Mouse (Mus musculus): ENCODE measurements at regions not wholly inside any gene's neighbourhood (a gene's known extent, or its start where the extent isn't known, plus 50 kb on each side); places are given as distances from the start of the nearest gene placed in this dataset.
A peak's percentile ranks its signal among the peaks of the same experiment; 100 is the strongest.

DNA sequence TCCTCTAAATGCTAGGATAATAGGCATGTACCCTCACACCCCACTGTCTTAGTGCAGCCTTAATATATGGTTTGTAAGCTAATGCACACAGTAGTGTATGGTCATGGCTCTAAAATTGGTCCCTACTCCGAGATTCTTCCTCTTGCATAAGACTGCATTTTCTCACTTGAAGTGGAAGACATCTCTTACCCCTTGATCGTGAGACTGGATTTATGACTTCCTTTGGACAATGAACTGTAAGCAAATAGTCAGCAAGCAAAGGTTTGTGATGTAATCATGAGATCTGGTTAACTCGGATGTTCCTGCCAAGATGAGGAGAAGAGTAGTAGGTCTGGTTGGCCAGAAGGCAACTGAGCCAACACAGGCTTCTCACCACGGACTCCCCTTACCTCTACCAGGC lies 344.3 kb downstream of the Bcor start:
- H3K4me3 ChIP-seq (ENCODE audit: insufficient read depth, low read depth, low read length) = no peak overlapping the region
- DNase-seq = peak; percentile 22
- no peak overlapping the region for H3K27ac ChIP-seq (ENCODE audit: insufficient read depth, low read depth, low read length)
- TF ChIP-seq POLR2A (IDR thresholded peaks at IDR 0.05; ENCODE audit: low read depth, low read length) = no peak
- TF ChIP-seq CTCF (conservative IDR thresholded peaks at IDR 0.05; ENCODE audit: insufficient read depth, insufficient read length, low read depth, low read length) = no peak
- H3K27me3 ChIP-seq (replicated peaks; ENCODE audit: control insufficient read depth, insufficient read depth, low read length) = no peaks in the 10 kb centered on the region
- no peaks in the 10 kb centered on the region for H3K4me1 ChIP-seq (ENCODE audit: control insufficient read depth, insufficient read depth, low read length)
- 42% methylated on average over 4 of the region's 4 CpGs for WGBS
- no peaks in the 10 kb centered on the region for H3K36me3 ChIP-seq (ENCODE audit: control insufficient read depth, insufficient read depth, low read length)

- Histone ChIP-seq H3K4me1 (ENCODE audit: control insufficient read depth, insufficient read depth, low read length) (no peaks in the 10 kb centered on the region), H3K4me3 (ENCODE audit: insufficient read depth, low read depth, low read length) (no peak overlapping the region), H3K36me3 (ENCODE audit: control insufficient read depth, insufficient read depth, low read length) (no peaks in the 10 kb centered on the region), H3K27ac (ENCODE audit: insufficient read depth, low read depth, low read length) (no peak overlapping the region), H3K27me3 (replicated peaks; ENCODE audit: control insufficient read depth, insufficient read depth, low read length) (no peaks in the 10 kb centered on the region)
- 90% methylated on average over 3 of the region's 3 CpGs for WGBS
- DNase-seq = no peak
- TF ChIP-seq POLR2A (IDR thresholded peaks at IDR 0.05; ENCODE audit: low read depth, low read length) = no peak
- TF ChIP-seq CTCF (conservative IDR thresholded peaks at IDR 0.05; ENCODE audit: insufficient read depth, insufficient read length, low read depth, low read length) = no peak
Measured at GRCm38 (mm10) chrX:11818634-11819033, 341.5 kb downstream of the Bcor start.

GRCm38 (mm10) chrX:11821165-11821564 lies 339.0 kb downstream of the Bcor start:
- DNase-seq = no peak
- Histone ChIP-seq H3K36me3 (ENCODE audit: control insufficient read depth, insufficient read depth, low read length) (no peaks in the 10 kb centered on the region), H3K4me1 (ENCODE audit: control insufficient read depth, insufficient read depth, low read length) (no peaks in the 10 kb centered on the region), H3K4me3 (ENCODE audit: insufficient read depth, low read depth, low read length) (no peak overlapping the region), H3K27me3 (replicated peaks; ENCODE audit: control insufficient read depth, insufficient read depth, low read length) (no peaks in the 10 kb centered on the region), H3K27ac (ENCODE audit: insufficient read depth, low read depth, low read length) (no peak overlapping the region)
- TF ChIP-seq CTCF (conservative IDR thresholded peaks at IDR 0.05; ENCODE audit: insufficient read depth, insufficient read length, low read depth, low read length) (no peak), POLR2A (IDR thresholded peaks at IDR 0.05; ENCODE audit: low read depth, low read length) (no peak)
- WGBS = 30% methylated on average over 2 of the region's 2 CpGs

DNA sequence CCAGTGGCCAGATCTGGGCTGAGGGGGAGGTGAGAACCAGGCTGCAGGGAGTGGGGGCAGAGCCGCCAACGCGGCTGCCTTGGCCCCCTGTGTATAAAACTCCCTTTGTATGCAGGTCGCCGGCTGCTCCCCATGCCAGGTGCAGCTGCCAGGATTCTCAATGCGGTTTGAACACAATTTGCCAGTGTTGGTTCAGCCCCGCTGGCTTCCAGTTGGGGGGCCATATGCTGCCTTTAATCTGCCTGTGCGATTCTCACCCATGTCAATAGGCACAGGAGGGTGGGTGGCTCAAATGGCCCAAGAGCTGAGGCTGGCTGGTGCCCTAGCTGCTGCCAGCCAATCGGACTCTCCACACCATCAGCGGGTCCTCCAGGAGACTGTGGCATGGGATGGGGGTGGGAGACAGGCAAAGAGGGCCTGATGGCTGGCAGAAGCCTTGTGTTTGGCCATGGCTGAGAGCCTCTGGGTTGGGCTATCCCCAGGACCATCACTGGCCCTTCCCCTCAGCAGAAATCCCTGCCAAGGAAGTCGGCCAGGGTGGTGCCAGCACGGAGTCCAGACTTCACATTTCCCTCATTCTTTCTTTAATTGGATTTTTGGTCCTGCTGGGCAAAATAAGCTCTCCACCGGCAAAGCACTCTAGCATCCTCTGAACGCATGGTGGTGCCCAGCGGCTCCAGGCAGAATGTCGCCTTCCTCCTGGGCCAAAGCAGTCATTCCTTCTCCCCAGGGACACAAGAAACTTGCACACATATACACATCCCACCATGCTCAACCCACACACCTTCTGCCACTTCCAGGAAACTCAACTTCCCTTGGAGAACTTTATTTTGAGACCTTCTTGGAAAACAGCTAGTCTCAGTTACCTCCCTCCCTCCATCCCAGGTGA lies 338.0 kb downstream of the Bcor start:
- H3K36me3 ChIP-seq (ENCODE audit: control insufficient read depth, insufficient read depth, low read length) = no peaks in the 10 kb centered on the region
- H3K27me3 ChIP-seq (replicated peaks; ENCODE audit: control insufficient read depth, insufficient read depth, low read length) = no peaks in the 10 kb centered on the region
- 61% methylated on average over 16 of the region's 16 CpGs for WGBS
- H3K4me1 ChIP-seq (ENCODE audit: control insufficient read depth, insufficient read depth, low read length) = no peaks in the 10 kb centered on the region
- no peak for DNase-seq
- H3K27ac ChIP-seq (ENCODE audit: insufficient read depth, low read depth, low read length) = no peak overlapping the region
- TF ChIP-seq CTCF (conservative IDR thresholded peaks at IDR 0.05; ENCODE audit: insufficient read depth, insufficient read length, low read depth, low read length) (no peak), POLR2A (IDR thresholded peaks at IDR 0.05; ENCODE audit: low read depth, low read length) (no peak)
- H3K4me3 ChIP-seq (ENCODE audit: insufficient read depth, low read depth, low read length) = no peak overlapping the region

DNA sequence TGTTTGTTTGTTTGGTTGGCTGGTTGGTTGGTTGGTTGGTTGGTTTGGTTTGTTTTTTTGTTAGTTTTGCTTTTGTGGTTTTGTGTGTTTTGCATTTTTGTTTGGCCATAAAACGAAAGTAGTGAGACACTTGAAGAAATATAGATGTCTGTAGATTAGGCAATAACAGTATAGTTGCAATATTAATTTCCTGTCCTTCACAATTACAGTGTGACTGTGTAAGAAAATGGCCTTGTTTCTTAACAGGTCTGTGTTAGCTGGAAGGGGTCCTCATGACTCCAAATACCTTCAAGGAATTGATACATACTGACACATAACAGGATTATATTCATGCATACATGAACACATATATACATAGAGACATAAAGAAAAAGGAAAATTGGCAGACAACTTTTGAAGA lies 334.2 kb downstream of the Bcor start:
- DNase-seq = no peak
- Histone ChIP-seq H3K27ac (ENCODE audit: insufficient read depth, low read depth, low read length) (no peak overlapping the region), H3K4me1 (ENCODE audit: control insufficient read depth, insufficient read depth, low read length) (no peaks in the 10 kb centered on the region), H3K4me3 (ENCODE audit: insufficient read depth, low read depth, low read length) (no peak overlapping the region), H3K36me3 (ENCODE audit: control insufficient read depth, insufficient read depth, low read length) (no peaks in the 10 kb centered on the region), H3K27me3 (replicated peaks; ENCODE audit: control insufficient read depth, insufficient read depth, low read length) (no peaks in the 10 kb centered on the region)
- WGBS = 84% methylated on average over 1 of the region's 1 CpGs
- TF ChIP-seq POLR2A (IDR thresholded peaks at IDR 0.05; ENCODE audit: low read depth, low read length) (no peak), CTCF (conservative IDR thresholded peaks at IDR 0.05; ENCODE audit: insufficient read depth, insufficient read length, low read depth, low read length) (no peak)

DNA sequence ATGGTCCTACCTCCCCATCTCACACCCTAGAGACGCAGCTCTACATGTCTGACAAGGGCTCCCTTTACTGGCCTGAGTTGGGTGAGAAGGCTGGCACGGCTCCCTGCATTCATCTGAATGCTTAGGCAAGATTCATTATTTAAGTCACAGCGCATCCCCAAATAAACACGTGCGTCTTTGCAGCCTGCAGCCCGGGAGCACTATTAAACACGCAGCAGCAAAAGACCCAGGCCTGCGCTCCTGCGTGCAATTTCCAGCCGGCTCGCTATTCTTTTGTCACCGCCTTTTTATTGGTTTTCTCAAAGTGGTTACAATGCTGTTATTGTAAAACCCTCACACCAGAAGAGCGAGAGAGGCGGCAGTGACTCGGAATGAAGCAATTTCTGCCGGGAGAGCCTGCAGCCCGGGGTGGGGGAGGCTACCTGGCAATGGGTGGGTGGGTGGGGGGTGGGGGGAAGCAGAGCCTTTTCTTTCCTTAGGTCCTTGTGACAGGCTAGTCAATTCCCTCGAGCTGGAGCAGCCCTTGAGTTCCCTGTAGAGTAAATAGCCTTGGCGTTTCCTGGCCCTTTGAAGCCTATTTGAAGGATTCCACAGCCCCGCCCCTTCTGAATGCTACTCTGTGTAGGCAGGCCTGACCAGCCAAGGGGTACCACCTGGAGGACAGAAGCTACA lies 333.3 kb downstream of the Bcor start:
- H3K36me3 ChIP-seq (ENCODE audit: control insufficient read depth, insufficient read depth, low read length) = no peaks in the 10 kb centered on the region
- no peaks in the 10 kb centered on the region for H3K27me3 ChIP-seq (replicated peaks; ENCODE audit: control insufficient read depth, insufficient read depth, low read length)
- no peak overlapping the region for H3K4me3 ChIP-seq (ENCODE audit: insufficient read depth, low read depth, low read length)
- TF ChIP-seq CTCF (conservative IDR thresholded peaks at IDR 0.05; ENCODE audit: insufficient read depth, insufficient read length, low read depth, low read length) (no peak), POLR2A (IDR thresholded peaks at IDR 0.05; ENCODE audit: low read depth, low read length) (no peak)
- no peak for DNase-seq
- 27% methylated on average over 20 of the region's 20 CpGs for WGBS
- H3K27ac ChIP-seq (ENCODE audit: insufficient read depth, low read depth, low read length) = no peak overlapping the region
- H3K4me1 ChIP-seq (ENCODE audit: control insufficient read depth, insufficient read depth, low read length) = no peaks in the 10 kb centered on the region

DNA sequence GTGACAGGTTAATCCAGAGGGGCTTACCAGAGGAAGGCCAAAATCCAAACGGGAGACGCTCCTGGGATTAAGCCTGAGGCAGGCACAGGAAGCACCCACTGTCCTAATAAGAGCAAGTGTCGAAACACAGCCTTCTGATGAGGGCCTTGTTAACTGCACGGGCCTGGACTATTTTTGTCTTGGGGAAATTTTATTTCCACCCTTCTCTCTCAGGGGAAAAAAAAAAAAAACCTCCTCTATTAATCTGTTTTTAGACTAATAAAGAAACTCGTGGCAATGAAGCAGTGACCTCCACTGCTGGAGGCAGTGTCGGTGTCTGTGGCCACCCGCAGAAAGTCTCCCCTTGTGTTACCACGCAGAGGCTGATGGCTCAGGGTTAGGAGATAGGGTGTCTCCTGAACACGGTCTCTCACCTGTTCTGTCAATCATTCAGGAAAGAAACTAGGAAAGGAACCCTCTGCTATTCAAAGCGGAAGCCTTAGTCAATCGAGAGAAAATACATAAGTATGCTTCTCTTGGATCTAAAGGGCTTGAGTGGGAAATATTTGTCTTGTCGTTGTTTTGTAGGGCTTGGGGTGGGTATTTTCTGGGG lies 330.6 kb downstream of the Bcor start:
- WGBS = 75% methylated on average over 12 of the region's 12 CpGs
- Histone ChIP-seq H3K27ac (ENCODE audit: insufficient read depth, low read depth, low read length) (no peak overlapping the region), H3K4me3 (ENCODE audit: insufficient read depth, low read depth, low read length) (no peak overlapping the region), H3K27me3 (replicated peaks; ENCODE audit: control insufficient read depth, insufficient read depth, low read length) (no peaks in the 10 kb centered on the region), H3K4me1 (ENCODE audit: control insufficient read depth, insufficient read depth, low read length) (no peaks in the 10 kb centered on the region), H3K36me3 (ENCODE audit: control insufficient read depth, insufficient read depth, low read length) (no peaks in the 10 kb centered on the region)
- TF ChIP-seq CTCF (conservative IDR thresholded peaks at IDR 0.05; ENCODE audit: insufficient read depth, insufficient read length, low read depth, low read length) (no peak), POLR2A (IDR thresholded peaks at IDR 0.05; ENCODE audit: low read depth, low read length) (no peak)
- no peak for DNase-seq
